Mouse (Mus musculus) effector memory CD4-positive, alpha-beta T cell, adult 5 months (primary cell): ENCODE measurements around the gene Trim21. TPM values are rescaled to one million over a fixed set of nuclear protein-coding genes. Genes with fewer than 3 reads are reported as not detected.

ENCODE experiments used
- polyA plus RNA-seq: library from polyadenylated mRNA; unstranded; fragments of 100-300 nt; shearing (Covaris generic); gene quantifications from one replicate; pipeline ENCODE4 v1.2.1, GENCODE M21; 2017

The Trim21 gene
- polyA plus RNA-seq = 20.7 TPM

GRCm38 (mm10) chr7:102564999-102565997 lies at the start of gene Trim21:
Gene Trim21, minus strand, starts transcription at chr7:102565486.

GRCm38 (mm10) chr7:102597378-102598031 lies 32.2 kb upstream of the Trim21 start, which contains the start of gene Olfr552:
Gene Olfr552, plus strand, starts transcription at chr7:102597770.

GRCm38 (mm10) chr7:102591786-102592185 lies 26.5 kb upstream of the Trim21 start, which contains the start of gene Olfr551:
Gene Olfr551, minus strand, starts transcription at chr7:102591886.

GRCm38 (mm10) chr7:102571142-102571541 lies 5.9 kb upstream of the Trim21 start, which contains the start of gene Olfr550:
Gene Olfr550, plus strand, starts transcription at chr7:102571442.

GRCm38 (mm10) chr7:102549570-102549969 lies 15.7 kb downstream of the Trim21 start, which contains the start of gene Olfr549:
Gene Olfr549, plus strand, starts transcription at chr7:102549870.

GRCm38 (mm10) chr7:102540596-102540995 lies 24.7 kb downstream of the Trim21 start, which contains the start of gene Olfr548-ps1:
Gene Olfr548-ps1, plus strand, starts transcription at chr7:102540896.

GRCm38 (mm10) chr7:102534449-102534848 lies 30.8 kb downstream of the Trim21 start, which contains the start of gene Olfr547:
Gene Olfr547, plus strand, starts transcription at chr7:102534749.

Other genes starting within 250 kb of the Trim21 start
- 50.3 TPM for gene Rrm1, start 123.8 kb downstream of the Trim21 start, polyA plus RNA-seq
- gene Olfr543, start 83.8 kb downstream of the Trim21 start, polyA plus RNA-seq = not detected
- gene Olfr544, start 77.2 kb downstream of the Trim21 start, polyA plus RNA-seq = 0.15 TPM
- not detected for gene Olfr545, start 65.9 kb downstream of the Trim21 start, polyA plus RNA-seq
- gene Olfr547, start 30.7 kb downstream of the Trim21 start, polyA plus RNA-seq = not detected
- gene Olfr548-ps1, start 24.6 kb downstream of the Trim21 start, polyA plus RNA-seq = not detected
- gene Olfr549, start 15.6 kb downstream of the Trim21 start, polyA plus RNA-seq = not detected
- gene Olfr550, start 6.0 kb upstream of the Trim21 start, polyA plus RNA-seq = not detected
- gene Olfr551, start 26.4 kb upstream of the Trim21 start, polyA plus RNA-seq = 0.06 TPM
- gene Olfr552, start 32.3 kb upstream of the Trim21 start, polyA plus RNA-seq = not detected
- not detected for gene Olfr553, start 52.7 kb upstream of the Trim21 start, polyA plus RNA-seq
- 0.52 TPM for gene Olfr554, start 72.9 kb upstream of the Trim21 start, polyA plus RNA-seq
- not detected for gene Olfr555, start 93.3 kb upstream of the Trim21 start, polyA plus RNA-seq
- not detected for gene Olfr556, start 99.4 kb upstream of the Trim21 start, polyA plus RNA-seq
- 7.1 TPM for gene Trim68, start 121.8 kb upstream of the Trim21 start, polyA plus RNA-seq
- gene Olfr557, start 130.4 kb upstream of the Trim21 start, polyA plus RNA-seq = not detected
- not detected for gene Olfr558, start 136.7 kb upstream of the Trim21 start, polyA plus RNA-seq
- gene Olfr33, start 153.6 kb upstream of the Trim21 start, polyA plus RNA-seq = not detected
- gene Olfr559, start 162.0 kb upstream of the Trim21 start, polyA plus RNA-seq = not detected
- gene Olfr560, start 193.9 kb upstream of the Trim21 start, polyA plus RNA-seq = not detected
- gene Olfr78, start 194.0 kb upstream of the Trim21 start, polyA plus RNA-seq = not detected
- gene Olfr561, start 205.7 kb upstream of the Trim21 start, polyA plus RNA-seq = not detected
- not detected for gene Olfr564, start 238.0 kb upstream of the Trim21 start, polyA plus RNA-seq